Mouse (Mus musculus) myocyte (in vitro differentiated cells): ENCODE measurements at regions not wholly inside any gene's neighbourhood (a gene's known extent, or its start where the extent isn't known, plus 50 kb on each side); places are given as distances from the start of the nearest gene placed in this dataset.

Source experiments
- CEBPB ChIP-seq: IDR thresholded peaks from 2 replicates; pipeline ENCODE4 v1.6.1; 2011; ENCODE audit warnings: mild to moderate bottlenecking, moderate library complexity; ENCODE audit not compliant: poor library complexity, insufficient read depth, severe bottlenecking
- MAX ChIP-seq: IDR thresholded peaks from one replicate; pipeline ENCODE4 v1.6.1; 2011; ENCODE audit warnings: low read depth, mild to moderate bottlenecking, control low read depth
- MYOG ChIP-seq, 3 experiments: IDR thresholded peaks; one replicate each; pipeline ENCODE4 v1.6.1; 2011; ENCODE audit warnings: control low read depth in 2 of 3, low read depth in 2 of 3, mild to moderate bottlenecking in 2 of 3; ENCODE audit not compliant: insufficient read length in 2 of 3, control insufficient read depth in 1 of 3, insufficient read depth in 1 of 3
- POLR2A ChIP-seq: IDR thresholded peaks from one replicate; pipeline ENCODE4 v1.6.1; 2011; ENCODE audit warnings: low read depth, mild to moderate bottlenecking, control low read depth, moderate library complexity; ENCODE audit not compliant: insufficient read length
- USF1 ChIP-seq: IDR thresholded peaks from one replicate; pipeline ENCODE4 v1.6.1; 2011; ENCODE audit warnings: low read depth, mild to moderate bottlenecking, control low read depth, moderate library complexity

GRCm38 (mm10) chr7:51268743-51269142, 242.1 kb upstream of the Ano5 start:
- TF ChIP-seq MYOG (IDR thresholded peaks at IDR 0.05; ENCODE audit: control insufficient read depth in 1 of 3, insufficient read depth in 1 of 3, insufficient read length in 2 of 3, low read depth in 2 of 3) (no peak), POLR2A (no peak), USF1 (no peak), CEBPB (no peak), MAX (no peak)
